Mouse (Mus musculus) brain, embryonic 14.5 days (tissue): ENCODE measurements around the gene Cd274.

Experiments
- CTCF ChIP-seq: fragments of 200-500 bp; IDR thresholded peaks from 2 replicates; pipeline ENCODE4 v1.5.1; 2012; ENCODE audit warnings: inconsistent platforms, mild to moderate bottlenecking, moderate library complexity, borderline replicate concordance; ENCODE audit not compliant: insufficient read depth, insufficient read length; ENCODE audit errors: extremely low read depth
- POLR2A ChIP-seq: fragments of 200-500 bp; IDR thresholded peaks from 2 replicates; pipeline ENCODE4 v1.6.1; 2012; ENCODE audit warnings: mild to moderate bottlenecking, inconsistent platforms, borderline replicate concordance; ENCODE audit not compliant: poor library complexity, insufficient read depth, insufficient read length, severe bottlenecking; ENCODE audit errors: extremely low read depth

- TF ChIP-seq POLR2A = no peak
- no peak for TF ChIP-seq CTCF
Measured at GRCm38 (mm10) chr19:29372138-29372537, 4.9 kb downstream of the Cd274 start.
